Mouse (Mus musculus): ENCODE results near the gene Cldn34c3. TPM values are rescaled to one million over a fixed set of nuclear protein-coding genes. Genes with fewer than 3 reads are reported as not detected.
"Not testable (repeated sequence)": the region's sequence is repeated elsewhere in the genome, so short reads cannot be mapped to it uniquely, and the experiment has no call there.

Gene Cldn34c3
- not detected in 2 replicates for polyA plus RNA-seq (2015; fragmentation: Nextera tagmentation; extraction: Ambion mirVana)

GRCm38 (mm10) chrX:123793365-123793764 lies at the start of gene Cldn34c3:
Gene Cldn34c3 (plus strand): TSS chrX:123793665.
- H3K4me3 ChIP-seq (ENCODE audit: low read depth, low read length); H3K27ac ChIP-seq (ENCODE audit: low read depth, low read length); H3K9ac ChIP-seq (ENCODE audit: low read depth, low read length); H3K27me3 ChIP-seq (replicated peaks; ENCODE audit: control insufficient read depth, insufficient read depth, low read length); H3K4me1 ChIP-seq (replicated peaks; ENCODE audit: control insufficient read depth, insufficient read depth, low read length); H3K9me3 ChIP-seq (ENCODE audit: control insufficient read depth); H3K36me3 ChIP-seq (ENCODE audit: control insufficient read depth, insufficient read depth); H3K4me2 ChIP-seq (replicated peaks; ENCODE audit: low read depth); ATAC-seq: not testable (repeated sequence)

Other genes starting within 250 kb of the Cldn34c3 start
- not detected in 2 replicates for gene Cldn34c2, start 212.0 kb upstream of the Cldn34c3 start, polyA plus RNA-seq (2015; fragmentation: Nextera tagmentation; extraction: Ambion mirVana)
- not detected in 2 replicates for gene Gm17467, start 88.9 kb upstream of the Cldn34c3 start, polyA plus RNA-seq (2015; fragmentation: Nextera tagmentation; extraction: Ambion mirVana)

Data from intestine, postnatal 0 days (tissue).